Mouse (Mus musculus) neural tube, embryonic 13.5 days (tissue): ENCODE results near the gene Trmt13. TPM values are rescaled to one million over a fixed set of nuclear protein-coding genes. Genes with fewer than 3 reads are reported as not detected.

Experiments used
- ATAC-seq: fragments of 200-750 bp; cut with Nextera tagmentation; 2 replicates; pipeline ENCODE4 v1.8.0; 2017; ENCODE audit warnings: low read depth, mild to moderate bottlenecking, moderate TSS enrichment, moderate library complexity
- H3K27ac ChIP-seq: fragments of 300-500 bp; sonication (generic); replicated peaks from 2 replicates; pipeline ENCODE4 v1.5.1; 2015; ENCODE audit warnings: moderate library complexity, mild to moderate bottlenecking, inconsistent platforms
- H3K27me3 ChIP-seq: fragments of 300-500 bp; sonication (generic); 2 replicates; pipeline ENCODE4 v1.6.1; 2015; ENCODE audit warnings: mild to moderate bottlenecking, inconsistent platforms
- H3K36me3 ChIP-seq: fragments of 300-500 bp; sonication (generic); 2 replicates; pipeline ENCODE4 v1.6.1; 2015; ENCODE audit warnings: mild to moderate bottlenecking, inconsistent platforms
- H3K4me1 ChIP-seq: fragments of 300-500 bp; sonication (generic); replicated peaks from 2 replicates; pipeline ENCODE4 v1.6.1; 2015; ENCODE audit warnings: inconsistent platforms
- H3K4me2 ChIP-seq: fragments of 300-500 bp; sonication (generic); 2 replicates; pipeline ENCODE4 v1.6.1; 2015; ENCODE audit warnings: inconsistent platforms, mild to moderate bottlenecking, moderate library complexity
- H3K4me3 ChIP-seq: fragments of 300-500 bp; sonication (generic); 2 replicates; pipeline ENCODE4 v1.5.1; 2015; ENCODE audit warnings: mild to moderate bottlenecking, inconsistent platforms
- H3K9ac ChIP-seq: fragments of 300-500 bp; sonication (generic); 2 replicates; pipeline ENCODE4 v1.6.1; 2015; ENCODE audit warnings: moderate library complexity, mild to moderate bottlenecking, inconsistent platforms
- H3K9me3 ChIP-seq: fragments of 300-500 bp; sonication (generic); 2 replicates; pipeline ENCODE4 v1.6.1; 2016; ENCODE audit warnings: inconsistent platforms
- WGBS: fragments of 180-500 bp; shearing (Covaris S2); methylation state at CpG from one replicate; pipeline ENCODE4 v1.1.7; 2015; 5-methylcytosine and 5-hydroxymethylcytosine counted together
- polyA plus RNA-seq: library from polyadenylated mRNA; unstranded; fragments of >200 nt; fragmentation: Nextera tagmentation; extraction: Ambion mirVana; gene quantifications from 2 replicates; pipeline ENCODE4 v1.2.1, GENCODE M21; 2015

Trmt13 gene
- polyA plus RNA-seq, 1 experiment from 2014 or later: 26.9 TPM

- no peak for ATAC-seq
- H3K27me3 ChIP-seq: no peaks in the 10 kb centered on the region
- H3K9me3 ChIP-seq: no peaks in the 10 kb centered on the region
- H3K4me1 ChIP-seq: peaks cover 18% of the 10 kb centered on the region
- H3K36me3 ChIP-seq: peaks cover 48% of the 10 kb centered on the region
- WGBS: 92% methylated on average over 7 of the region's 7 CpGs
- no peak overlapping the region for H3K4me3 ChIP-seq
- no peak overlapping the region for H3K9ac ChIP-seq
- no peak overlapping the region for H3K27ac ChIP-seq
- no peak overlapping the region for H3K4me2 ChIP-seq
These were observed 34.4 kb upstream of the Trmt13 start for GRCm38 (mm10) chr3:116648805-116649204.

- WGBS: 87% methylated on average over 1 of the region's 1 CpGs
- Histone ChIP-seq H3K4me2 (no peak overlapping the region), H3K27ac (no peak overlapping the region), H3K4me1 (no peaks in the 10 kb centered on the region), H3K4me3 (no peak overlapping the region), H3K27me3 (no peaks in the 10 kb centered on the region), H3K9ac (no peak overlapping the region), H3K36me3 (peaks cover 67% of the 10 kb centered on the region), H3K9me3 (no peaks in the 10 kb centered on the region)
- ATAC-seq: no peak
These were observed 32.0 kb upstream of the Trmt13 start for GRCm38 (mm10) chr3:116646387-116646786.

GRCm38 (mm10) chr3:116642373-116642772, 28.0 kb upstream of the Trmt13 start:
- Histone ChIP-seq H3K9ac (no peak overlapping the region), H3K36me3 (peaks cover 86% of the 10 kb centered on the region), H3K27me3 (no peaks in the 10 kb centered on the region), H3K4me3 (no peak overlapping the region), H3K9me3 (no peaks in the 10 kb centered on the region), H3K4me1 (no peaks in the 10 kb centered on the region), H3K4me2 (no peak overlapping the region), H3K27ac (no peak overlapping the region)
- 93% methylated on average over 2 of the region's 2 CpGs for WGBS
- no peak for ATAC-seq

- Histone ChIP-seq H3K9me3 (no peaks in the 10 kb centered on the region), H3K4me2 (no peak overlapping the region), H3K27me3 (no peaks in the 10 kb centered on the region), H3K4me3 (no peak overlapping the region), H3K4me1 (no peaks in the 10 kb centered on the region), H3K36me3 (peaks cover 86% of the 10 kb centered on the region), H3K27ac (no peak overlapping the region), H3K9ac (no peak overlapping the region)
- 91% methylated on average over 6 of the region's 6 CpGs for WGBS
- no peak for ATAC-seq
These were observed 27.5 kb upstream of the Trmt13 start for GRCm38 (mm10) chr3:116641811-116642371.

- ATAC-seq: no peak
- no peaks in the 10 kb centered on the region for H3K4me1 ChIP-seq
- H3K9me3 ChIP-seq: no peaks in the 10 kb centered on the region
- no peaks in the 10 kb centered on the region for H3K27me3 ChIP-seq
- no peak overlapping the region for H3K9ac ChIP-seq
- H3K27ac ChIP-seq: no peak overlapping the region
- H3K4me3 ChIP-seq: no peak overlapping the region
- peaks cover 85% of the 10 kb centered on the region for H3K36me3 ChIP-seq
- WGBS: 82% methylated on average over 1 of the region's 1 CpGs
- H3K4me2 ChIP-seq: no peak overlapping the region
These were observed 25.6 kb upstream of the Trmt13 start for GRCm38 (mm10) chr3:116640024-116640423.

GRCm38 (mm10) chr3:116638572-116638971, 24.2 kb upstream of the Trmt13 start:
- Histone ChIP-seq H3K9me3 (no peaks in the 10 kb centered on the region), H3K4me2 (no peak overlapping the region), H3K9ac (no peak overlapping the region), H3K36me3 (peaks cover 92% of the 10 kb centered on the region), H3K4me3 (no peak overlapping the region), H3K27ac (no peak overlapping the region), H3K27me3 (no peaks in the 10 kb centered on the region), H3K4me1 (no peaks in the 10 kb centered on the region)
- 85% methylated on average over 7 of the region's 7 CpGs for WGBS
- no peak for ATAC-seq

GRCm38 (mm10) chr3:116637693-116638476, 23.5 kb upstream of the Trmt13 start:
- H3K27me3 ChIP-seq: no peaks in the 10 kb centered on the region
- peaks cover 89% of the 10 kb centered on the region for H3K36me3 ChIP-seq
- H3K27ac ChIP-seq: no peak overlapping the region
- no peak overlapping the region for H3K9ac ChIP-seq
- H3K4me1 ChIP-seq: no peaks in the 10 kb centered on the region
- no peak for ATAC-seq
- no peak overlapping the region for H3K4me3 ChIP-seq
- H3K4me2 ChIP-seq: no peak overlapping the region
- no peaks in the 10 kb centered on the region for H3K9me3 ChIP-seq
- WGBS: 89% methylated on average over 9 of the region's 9 CpGs

GRCm38 (mm10) chr3:116635799-116636198, 21.4 kb upstream of the Trmt13 start:
- no peak for ATAC-seq
- H3K9me3 ChIP-seq: no peaks in the 10 kb centered on the region
- no peak overlapping the region for H3K4me2 ChIP-seq
- H3K4me1 ChIP-seq: no peaks in the 10 kb centered on the region
- H3K4me3 ChIP-seq: no peak overlapping the region
- H3K36me3 ChIP-seq: peaks cover 87% of the 10 kb centered on the region
- H3K9ac ChIP-seq: no peak overlapping the region
- no peaks in the 10 kb centered on the region for H3K27me3 ChIP-seq
- 68% methylated on average over 5 of the region's 5 CpGs for WGBS
- no peak overlapping the region for H3K27ac ChIP-seq

GRCm38 (mm10) chr3:116634853-116635252, 20.5 kb upstream of the Trmt13 start:
- ATAC-seq: no peak
- WGBS: 93% methylated on average over 8 of the region's 8 CpGs
- Histone ChIP-seq H3K4me1 (no peaks in the 10 kb centered on the region), H3K36me3 (peaks cover 82% of the 10 kb centered on the region), H3K9ac (no peak overlapping the region), H3K27ac (no peak overlapping the region), H3K4me2 (no peak overlapping the region), H3K27me3 (no peaks in the 10 kb centered on the region), H3K9me3 (no peaks in the 10 kb centered on the region), H3K4me3 (no peak overlapping the region)

- Histone ChIP-seq H3K9me3 (no peaks in the 10 kb centered on the region), H3K9ac (no peak overlapping the region), H3K4me3 (no peak overlapping the region), H3K36me3 (peaks cover 74% of the 10 kb centered on the region), H3K27me3 (no peaks in the 10 kb centered on the region), H3K4me1 (no peaks in the 10 kb centered on the region), H3K27ac (no peak overlapping the region), H3K4me2 (no peak overlapping the region)
- 75% methylated on average over 3 of the region's 3 CpGs for WGBS
- no peak for ATAC-seq
These were observed 19.7 kb upstream of the Trmt13 start for GRCm38 (mm10) chr3:116634091-116634490.

GRCm38 (mm10) chr3:116632971-116633370, 18.6 kb upstream of the Trmt13 start:
- Histone ChIP-seq H3K27me3 (no peaks in the 10 kb centered on the region), H3K4me1 (no peaks in the 10 kb centered on the region), H3K27ac (no peak overlapping the region), H3K9me3 (no peaks in the 10 kb centered on the region), H3K36me3 (peaks cover 68% of the 10 kb centered on the region), H3K4me3 (no peak overlapping the region), H3K9ac (no peak overlapping the region), H3K4me2 (no peak overlapping the region)
- ATAC-seq: no peak
- 94% methylated on average over 3 of the region's 3 CpGs for WGBS

- H3K27ac ChIP-seq: no peak overlapping the region
- no peaks in the 10 kb centered on the region for H3K9me3 ChIP-seq
- no peaks in the 10 kb centered on the region for H3K4me1 ChIP-seq
- H3K27me3 ChIP-seq: no peaks in the 10 kb centered on the region
- no peak overlapping the region for H3K4me3 ChIP-seq
- ATAC-seq: no peak
- H3K36me3 ChIP-seq: peaks cover 63% of the 10 kb centered on the region
- H3K9ac ChIP-seq: no peak overlapping the region
- H3K4me2 ChIP-seq: no peak overlapping the region
- 72% methylated on average over 1 of the region's 1 CpGs for WGBS
These were observed 17.1 kb upstream of the Trmt13 start for GRCm38 (mm10) chr3:116631459-116631858.

GRCm38 (mm10) chr3:116622641-116623040, 8.3 kb upstream of the Trmt13 start:
- no peak overlapping the region for H3K9ac ChIP-seq

More at GRCm38 (mm10) chr3:116622641-116623040, 8.3 kb upstream of the Trmt13 start:
- Histone ChIP-seq H3K4me2 (no peak overlapping the region), H3K36me3 (peaks cover 51% of the 10 kb centered on the region), H3K27ac (no peak overlapping the region), H3K27me3 (no peaks in the 10 kb centered on the region), H3K4me3 (no peak overlapping the region), H3K9me3 (no peaks in the 10 kb centered on the region), H3K4me1 (no peaks in the 10 kb centered on the region)
- no peak for ATAC-seq
- 89% methylated on average over 7 of the region's 7 CpGs for WGBS
